Mouse (Mus musculus) gastrocnemius, postnatal 10 days (tissue): ENCODE measurements around the gene Zmym6. TPM values are rescaled to one million over a fixed set of nuclear protein-coding genes. Genes with fewer than 3 reads are reported as not detected.
"Not testable (repeated sequence)": the region's sequence is repeated elsewhere in the genome, so short reads cannot be mapped to it uniquely, and the experiment has no call there.

Source experiments
- DNase-seq: peaks from one replicate; pipeline ENCODE4 v3.0.0; 2021; ENCODE audit warnings: mixed read lengths
- long read RNA-seq, 2 experiments: library from polyadenylated mRNA; stranded (forward); transcript quantifications; one replicate each; pipeline ENCODE4 v2.0.0; 2021
- total RNA-seq, 2 experiments: library from RNA; stranded (reverse); gene quantifications; 2 replicates each; pipeline ENCODE4 v1.2.3; 2021

Gene Zmym6
- 1 to 10 TPM; 7.9 to 9.8 TPM for total RNA-seq
- long read RNA-seq, experiment 1, full-length matches to known transcripts: 2 of 5 reads
- long read RNA-seq, experiment 1, partial matches to known transcripts: 1 of 5 reads
- long read RNA-seq, experiment 1, other reads (novel, unspliced or antisense): 2 of 5 reads
- long read RNA-seq, experiment 2, full-length matches to known transcripts: 2 of 2 reads
- long read RNA-seq, experiment 2, partial matches to known transcripts: 0 of 2 reads
- long read RNA-seq, experiment 2, other reads (novel, unspliced or antisense): 0 of 2 reads

GRCm38 (mm10) chr4:127076875-127077548, at the start of gene Zmym6:
TSS of gene Zmym6 (plus strand) at chr4:127077383.
- peak; percentile 94 for DNase-seq

GRCm38 (mm10) chr4:127037158-127037557, 40.0 kb upstream of the Zmym6 start:
- DNase-seq: no peak

DNA sequence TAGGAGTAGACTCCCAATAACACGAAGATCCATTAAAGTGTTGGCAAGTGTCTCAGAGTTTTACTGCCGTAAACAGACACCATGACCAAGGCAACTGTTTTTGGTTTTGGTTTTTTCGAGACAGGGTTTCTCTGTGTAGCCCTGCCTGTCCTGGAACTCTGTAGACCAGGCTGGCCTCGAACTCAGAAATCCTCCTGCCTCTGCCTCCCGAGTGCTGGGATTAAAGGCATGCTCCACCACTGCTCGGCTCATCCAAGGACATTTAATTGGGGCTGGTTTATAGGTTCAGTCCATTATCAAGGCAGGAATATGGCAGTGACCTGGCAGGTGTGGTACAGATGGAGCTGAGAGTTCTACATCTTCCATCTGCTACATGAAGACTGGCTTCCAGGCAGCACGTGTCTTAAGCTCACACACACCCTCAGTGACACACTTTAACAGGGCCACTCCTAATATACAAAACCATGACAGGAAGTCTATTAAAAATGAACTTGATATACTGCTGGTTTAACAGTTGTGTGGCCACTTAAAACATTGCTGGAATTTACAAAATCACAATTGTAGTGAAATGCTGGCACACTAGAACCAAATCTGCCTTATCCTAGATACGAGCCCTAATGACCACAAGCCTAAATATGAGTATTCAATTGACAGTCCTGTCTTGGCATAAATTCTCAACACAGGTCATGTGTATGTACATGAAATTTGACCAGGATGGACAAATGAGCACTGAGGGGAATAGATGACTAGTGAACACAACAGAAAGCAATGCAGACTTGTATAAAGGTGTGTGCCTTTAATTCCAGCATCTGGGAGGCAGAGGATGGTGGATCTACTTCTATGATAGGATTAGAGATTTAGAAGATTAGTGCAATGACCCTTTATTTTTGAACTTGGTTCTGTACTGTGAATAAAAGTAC, 39.0 kb upstream of the Zmym6 start:
- DNase-seq: no peak

- DNase-seq: no peak
These were observed 38.3 kb upstream of the Zmym6 start for GRCm38 (mm10) chr4:127038828-127039349.

GRCm38 (mm10) chr4:127039871-127040483, 37.2 kb upstream of the Zmym6 start:
- no peak for DNase-seq

DNA sequence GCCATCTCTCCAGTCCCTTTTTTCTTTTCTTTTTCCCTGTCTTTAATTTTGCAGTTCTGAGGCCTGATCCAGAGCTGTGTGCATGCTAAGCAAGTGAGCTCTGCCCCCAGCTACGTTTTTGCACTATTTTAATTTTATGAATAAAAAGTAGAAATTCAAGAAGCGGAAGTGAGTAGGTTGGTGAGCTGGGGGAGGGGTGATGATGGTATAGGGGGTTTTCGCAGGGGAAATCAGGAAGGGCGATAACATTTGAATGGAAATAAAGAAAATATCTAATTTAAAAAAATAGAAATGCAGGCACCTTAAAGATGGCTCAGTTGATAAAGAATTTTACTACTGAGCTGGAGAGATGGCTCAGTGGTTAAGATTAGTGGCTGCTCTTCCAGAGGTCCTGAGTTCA, 33.6 kb upstream of the Zmym6 start:
- DNase-seq: no peak

GRCm38 (mm10) chr4:127051121-127051520, 26.1 kb upstream of the Zmym6 start:
- no peak for DNase-seq

DNA sequence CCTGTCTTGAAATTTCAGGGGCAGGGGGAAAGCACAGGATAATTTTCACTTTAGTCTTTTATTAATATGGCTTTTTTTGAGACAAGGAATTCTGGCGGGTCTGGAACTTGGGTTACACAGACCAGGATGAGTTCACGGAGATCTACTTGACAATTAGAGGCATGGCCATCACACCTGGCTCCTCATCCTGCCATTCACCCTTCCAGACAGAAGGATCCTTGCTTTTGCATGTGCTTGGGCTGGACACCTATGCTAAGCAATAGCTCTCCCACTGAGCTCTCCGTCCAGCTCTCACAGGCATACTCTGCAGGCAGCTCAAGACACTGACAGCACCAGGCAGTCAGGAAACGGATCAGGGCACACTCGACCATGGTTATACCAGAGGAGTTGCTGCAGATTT, 24.1 kb upstream of the Zmym6 start:
- DNase-seq: no peak

DNA sequence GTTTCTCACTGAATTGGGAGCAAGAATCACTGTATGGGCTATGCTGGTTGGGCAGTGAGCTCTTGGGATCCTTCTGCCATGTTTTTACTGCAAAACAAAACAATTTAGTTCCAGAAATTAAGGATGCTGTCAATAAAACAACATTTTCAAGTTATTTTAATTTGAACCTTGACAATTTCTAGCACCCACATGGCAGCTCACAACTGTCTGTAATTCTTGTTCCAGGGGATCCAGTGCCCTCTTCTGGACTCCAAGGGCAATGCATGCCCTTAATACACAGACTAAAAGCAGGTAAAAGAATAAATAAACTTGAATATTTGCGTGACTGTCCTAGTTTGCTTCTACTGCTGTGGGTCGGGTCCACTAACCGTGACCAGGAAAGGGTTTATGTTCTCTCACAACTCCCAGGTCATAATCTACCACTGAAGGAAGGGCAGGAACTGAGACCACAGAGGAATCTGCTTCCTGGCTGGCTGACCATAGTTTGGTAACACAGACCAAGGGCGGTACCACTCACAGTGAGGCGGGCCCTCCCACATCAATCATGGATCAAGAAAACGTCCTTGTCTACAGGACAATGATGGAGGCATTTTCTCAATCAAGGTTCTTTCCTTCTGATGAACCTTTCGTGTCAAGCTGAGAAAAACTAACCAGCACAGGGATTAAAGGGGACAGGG, 22.5 kb upstream of the Zmym6 start:
- DNase-seq: no peak

GRCm38 (mm10) chr4:127060585-127061290, 16.4 kb upstream of the Zmym6 start, which contains the start of gene Zmym1:
TSS of gene Zmym1 (minus strand) at chr4:127061152.
- DNase-seq: peak; percentile 92

DNA sequence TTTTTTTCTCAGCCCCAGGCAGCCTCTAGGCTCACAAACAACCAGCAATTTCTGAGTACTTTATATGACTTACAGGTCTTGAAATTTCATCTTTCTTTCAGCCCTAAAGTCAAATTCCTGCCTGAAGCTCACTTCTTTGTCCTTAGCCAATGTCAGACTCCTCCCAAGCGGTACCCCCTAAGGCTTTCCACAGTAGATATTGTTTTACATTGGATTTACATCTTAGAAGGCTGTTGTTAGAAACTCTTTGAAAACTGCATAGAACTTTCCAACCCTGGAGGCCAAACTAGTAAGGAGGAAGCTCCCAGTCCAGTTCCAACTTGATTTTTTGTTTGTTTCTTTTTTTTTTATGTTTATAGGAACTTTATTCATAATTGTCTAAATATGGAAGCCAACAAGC, 13.1 kb upstream of the Zmym6 start:
- DNase-seq: no peak

GRCm38 (mm10) chr4:127074915-127075314, 2.3 kb upstream of the Zmym6 start:
- no peak for DNase-seq

DNA sequence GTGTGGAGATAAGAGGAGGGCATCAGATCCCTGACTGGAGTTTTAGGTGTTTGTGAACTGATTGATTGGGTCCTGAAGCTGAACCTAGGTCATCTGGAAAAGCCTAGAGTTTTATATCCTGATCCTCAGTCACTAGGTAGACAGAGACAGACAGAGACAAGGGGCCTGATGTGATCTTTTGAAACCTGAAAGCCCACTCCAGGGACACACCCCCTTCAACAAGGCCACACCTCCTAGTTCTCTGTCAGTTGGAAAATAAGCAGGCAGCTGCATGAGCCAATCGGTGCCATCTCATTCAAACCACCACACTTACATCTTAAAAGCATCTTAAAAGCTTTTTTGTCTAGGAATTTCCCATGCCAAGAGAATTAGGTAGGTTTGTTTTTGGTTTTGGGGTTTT, 3.6 kb downstream of the Zmym6 start:
- DNase-seq: no peak

DNA sequence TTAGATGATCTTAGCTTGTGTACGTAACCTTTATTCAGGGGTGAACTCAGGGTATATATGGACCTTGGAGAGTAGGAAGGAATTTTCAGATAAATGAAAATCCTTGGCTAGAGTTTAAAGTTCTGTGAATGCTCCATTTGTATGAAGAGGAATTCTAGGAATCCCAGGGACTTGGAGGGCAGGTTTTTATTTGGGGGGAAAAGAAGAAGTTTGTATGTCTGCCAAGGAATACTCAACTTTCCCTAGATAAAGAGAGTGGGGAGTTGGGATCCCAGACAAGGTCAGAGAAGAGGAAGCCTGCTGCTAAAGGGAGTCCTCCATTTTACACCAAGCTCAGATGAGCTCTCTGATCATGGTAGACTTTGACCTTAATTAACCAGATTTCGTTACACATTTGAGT, 5.9 kb downstream of the Zmym6 start:
- DNase-seq: no peak

GRCm38 (mm10) chr4:127085761-127086160, 8.6 kb downstream of the Zmym6 start:
- DNase-seq: no peak

DNA sequence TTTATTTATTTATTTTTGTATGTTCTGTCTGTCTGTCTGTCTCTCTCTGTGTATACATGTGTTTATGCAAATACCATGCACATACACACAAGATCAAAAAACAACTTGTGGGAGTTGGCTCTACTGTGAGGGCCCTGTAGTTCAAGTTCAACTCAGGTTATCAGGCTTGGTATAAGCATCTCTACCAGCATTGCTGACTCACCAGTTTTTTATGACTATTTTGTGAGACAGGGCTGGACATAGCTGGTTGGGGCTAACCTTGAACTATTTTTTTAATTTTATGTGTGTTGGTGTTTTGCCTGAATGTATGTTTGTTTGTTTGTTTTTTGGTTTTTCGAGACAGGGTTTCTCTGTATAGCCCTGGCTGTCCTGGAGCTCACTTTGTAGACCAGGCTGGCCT, 14.0 kb downstream of the Zmym6 start:
- no peak for DNase-seq

DNA sequence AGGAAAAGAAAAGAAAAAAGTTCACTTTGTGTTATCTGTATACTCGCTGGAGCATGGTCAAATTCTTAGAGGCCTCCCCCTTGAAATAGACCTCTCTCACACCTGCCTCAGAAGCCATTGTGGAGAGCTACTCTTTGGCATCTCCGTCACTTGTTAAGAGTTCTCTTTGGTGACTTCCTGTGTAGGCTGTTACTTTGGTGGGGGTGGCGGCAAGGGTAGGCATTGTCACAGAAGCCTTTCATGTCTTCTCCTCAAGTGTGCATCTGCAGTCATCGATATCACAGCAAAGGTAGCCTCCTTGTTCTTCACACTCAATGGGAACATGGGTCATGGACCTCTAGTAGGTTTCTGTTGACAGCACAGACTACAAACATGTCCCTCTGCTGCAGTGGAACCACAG, 17.9 kb downstream of the Zmym6 start:
- DNase-seq: no peak

GRCm38 (mm10) chr4:127099552-127099951, 22.4 kb downstream of the Zmym6 start:
- not testable (repeated sequence) for DNase-seq

DNA sequence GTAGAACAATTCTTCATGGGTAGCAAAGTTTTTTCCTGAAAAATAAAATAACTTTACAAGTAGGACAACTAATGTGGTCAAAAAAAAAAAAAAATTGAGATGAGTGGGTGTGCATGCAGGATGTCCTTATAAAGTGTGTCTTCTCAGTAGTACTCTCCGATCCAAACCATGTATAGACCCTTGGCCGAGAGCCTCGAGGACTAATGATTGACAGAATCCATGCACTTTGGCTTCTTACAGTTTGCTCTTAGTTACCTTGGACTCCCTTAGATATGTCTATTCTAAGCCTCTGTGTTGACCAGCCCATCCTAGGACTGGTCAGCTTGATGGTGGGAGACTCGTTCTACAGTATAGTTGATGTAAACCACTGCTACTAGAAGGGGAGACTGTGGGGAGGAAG, 30.4 kb downstream of the Zmym6 start:
- no peak for DNase-seq

- DNase-seq: no peak
These were observed 33.4 kb downstream of the Zmym6 start for GRCm38 (mm10) chr4:127110570-127110969.

- no peak for DNase-seq
These were observed 46.2 kb downstream of the Zmym6 start, which contains the start of gene Tmem35b for GRCm38 (mm10) chr4:127123391-127123790. TSS of gene Tmem35b (plus strand) at chr4:127123691.
